Mouse (Mus musculus) R1 (cell line): ENCODE measurements around the gene Hoxb2.
A peak's percentile ranks its signal among the peaks of the same experiment; 100 is the strongest.

ENCODE experiments used
- DNase-seq: peaks from one replicate; pipeline ENCODE4 v3.0.0-alpha.2; 2018; ENCODE audit warnings: low read depth, low spot score

Hoxb2 gene

DNA sequence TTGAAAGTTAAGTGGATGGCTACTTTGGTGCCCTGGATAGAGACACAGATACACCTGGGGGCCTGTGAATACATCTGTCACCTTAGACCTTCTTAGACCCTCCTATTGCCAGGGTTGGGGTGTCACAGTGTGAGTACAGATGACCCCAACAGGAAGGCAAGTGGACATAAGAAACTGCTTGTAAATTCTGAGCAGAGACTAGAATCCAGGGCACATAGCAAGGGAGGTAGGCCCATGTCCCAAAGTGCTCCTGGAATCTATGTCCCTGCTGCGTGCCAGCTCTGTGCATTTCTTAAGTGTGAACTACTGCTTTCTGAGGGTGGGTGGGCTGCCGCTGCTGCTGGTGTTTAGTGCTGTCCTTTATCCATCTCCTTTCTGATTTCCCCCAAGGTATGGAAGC, 466 bp downstream of the Hoxb2 start:
- DNase-seq, result no peak

GRCm38 (mm10) chr11:96351312-96351711, 987 bp downstream of the Hoxb2 start:
- no peak for DNase-seq

- DNase-seq, result no peak
These were observed 1.5 kb downstream of the Hoxb2 start for GRCm38 (mm10) chr11:96351831-96352230.

- peak; percentile 63 for DNase-seq
These were observed 2.6 kb downstream of the Hoxb2 start for GRCm38 (mm10) chr11:96352691-96353521.

- DNase-seq, result no peak
These were observed 3.2 kb downstream of the Hoxb2 start for GRCm38 (mm10) chr11:96353522-96353841.

- no peak for DNase-seq
These were observed 3.6 kb downstream of the Hoxb2 start for GRCm38 (mm10) chr11:96353939-96354338.

GRCm38 (mm10) chr11:96354376-96354775, 4.1 kb downstream of the Hoxb2 start:
- peak; percentile 88 for DNase-seq

- no peak for DNase-seq
These were observed 4.5 kb downstream of the Hoxb2 start for GRCm38 (mm10) chr11:96354801-96355311.

DNA sequence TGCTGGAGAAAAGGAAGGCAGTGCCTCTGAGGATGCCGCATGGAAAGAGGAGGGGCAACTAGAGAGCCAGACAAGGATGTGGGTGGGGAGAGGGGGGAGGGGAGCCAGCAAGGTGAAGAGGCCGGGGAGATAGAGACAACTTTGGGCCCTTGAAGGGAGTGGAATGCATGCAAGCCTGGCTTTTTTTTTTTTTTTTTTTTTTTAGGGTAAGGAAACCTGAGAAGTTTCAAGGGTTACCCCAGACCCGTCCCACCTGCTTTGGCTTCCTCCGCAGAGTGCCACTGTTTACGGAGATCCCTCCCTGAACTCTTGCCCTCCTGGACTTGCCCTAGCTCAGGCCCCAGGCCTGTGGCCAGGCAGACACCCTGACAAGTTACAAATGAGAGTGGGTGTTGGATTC, 13.5 kb downstream of the Hoxb2 start:
- DNase-seq, result peak; percentile 67

DNA sequence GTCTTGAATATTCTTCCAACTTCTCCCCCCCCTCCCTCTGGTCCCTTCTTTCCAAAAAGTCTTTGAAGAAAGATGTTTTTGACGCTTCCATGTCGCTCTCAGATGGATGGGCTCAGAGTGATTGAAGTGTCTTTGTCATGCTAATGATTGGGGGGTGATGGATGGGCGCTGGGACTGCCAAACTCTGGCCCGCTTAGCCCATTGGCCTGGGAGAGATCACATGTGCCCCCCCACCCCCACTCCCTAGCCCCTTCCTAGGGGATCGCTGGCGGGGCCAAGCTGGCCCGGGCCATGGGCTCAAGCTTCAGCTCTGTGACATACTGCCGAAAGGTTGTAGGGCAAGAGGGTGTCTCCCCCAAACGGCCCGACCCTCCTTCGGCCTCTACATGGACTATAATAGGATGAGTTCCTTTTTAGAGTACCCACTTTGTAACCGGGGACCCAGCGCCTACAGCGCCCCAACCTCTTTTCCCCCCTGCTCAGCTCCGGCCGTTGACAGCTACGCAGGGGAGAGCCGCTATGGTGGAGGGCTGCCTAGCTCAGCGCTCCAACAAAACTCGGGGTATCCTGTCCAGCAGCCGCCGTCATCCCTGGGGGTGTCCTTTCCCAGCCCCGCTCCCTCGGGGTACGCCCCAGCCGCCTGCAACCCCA, 15.2 kb downstream of the Hoxb2 start, which contains the start of gene Hoxb1:
Gene Hoxb1, plus strand, starts transcription at position 312 of the 651 bp plus-strand sequence.
- DNase-seq, result peak; percentile 42

DNA sequence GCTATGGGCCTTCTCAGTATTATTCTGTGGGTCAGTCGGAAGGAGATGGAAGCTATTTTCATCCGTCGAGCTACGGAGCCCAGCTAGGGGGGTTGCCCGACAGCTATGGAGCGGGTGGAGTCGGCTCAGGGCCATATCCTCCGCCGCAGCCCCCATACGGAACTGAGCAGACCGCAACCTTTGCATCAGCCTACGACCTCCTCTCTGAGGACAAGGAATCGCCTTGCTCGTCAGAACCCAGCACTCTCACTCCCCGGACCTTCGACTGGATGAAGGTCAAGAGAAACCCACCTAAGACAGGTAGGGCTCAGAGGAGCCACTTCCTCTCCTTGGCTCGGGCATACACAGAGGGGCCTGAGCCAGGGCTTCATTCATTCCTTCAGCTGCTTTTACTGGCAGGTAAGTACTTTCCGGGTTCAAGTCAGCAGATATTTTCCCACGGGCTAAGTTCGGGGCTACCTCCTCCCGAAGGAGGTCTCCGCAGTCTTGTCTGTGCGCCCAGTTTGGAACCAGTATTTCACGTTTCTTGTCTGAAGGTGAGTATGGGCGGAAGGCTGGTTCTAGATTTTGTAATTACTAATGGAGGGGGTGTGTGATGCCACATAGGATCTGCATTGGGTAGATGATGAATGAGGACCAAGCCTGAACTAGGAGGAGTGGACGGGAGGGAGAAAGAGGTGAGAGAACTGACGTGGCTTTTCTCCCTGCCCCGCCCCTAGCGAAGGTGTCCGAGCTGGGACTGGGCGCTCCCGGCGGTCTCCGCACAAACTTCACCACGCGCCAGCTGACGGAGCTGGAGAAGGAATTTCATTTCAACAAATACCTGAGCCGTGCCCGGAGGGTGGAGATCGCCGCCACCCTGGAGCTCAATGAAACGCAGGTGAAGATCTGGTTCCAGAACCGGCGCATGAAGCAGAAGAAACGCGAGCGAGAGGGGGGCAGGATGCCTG, 16.0 kb downstream of the Hoxb2 start:
- DNase-seq, result peak; percentile 42

GRCm38 (mm10) chr11:96367141-96367540, 16.8 kb downstream of the Hoxb2 start:
- DNase-seq, result no peak

DNA sequence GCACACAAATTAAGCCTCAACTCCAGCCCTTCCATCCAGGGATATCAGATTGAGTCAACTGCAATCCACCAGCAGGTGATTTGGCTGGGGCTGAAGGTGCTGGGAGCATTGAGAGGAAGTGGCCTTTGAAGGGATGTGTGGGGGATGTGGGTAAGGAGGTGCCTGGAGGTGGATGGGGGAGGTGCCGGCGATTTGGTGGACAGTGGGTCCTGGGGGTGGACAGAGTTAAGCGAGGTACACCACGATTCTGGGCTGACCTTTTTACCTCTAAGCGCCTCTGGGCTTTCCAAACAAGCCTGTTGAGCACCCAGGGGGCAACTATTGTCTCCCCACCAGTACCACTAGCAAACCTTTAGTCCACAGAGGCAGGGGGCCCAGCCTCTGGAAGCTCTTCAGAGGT, 18.4 kb downstream of the Hoxb2 start:
- DNase-seq, result no peak

- DNase-seq, result no peak
These were observed 18.8 kb downstream of the Hoxb2 start for GRCm38 (mm10) chr11:96369140-96369539.

- no peak for DNase-seq
These were observed 21.4 kb downstream of the Hoxb2 start for GRCm38 (mm10) chr11:96371726-96372125.

- no peak for DNase-seq
These were observed 22.2 kb downstream of the Hoxb2 start for GRCm38 (mm10) chr11:96372519-96372918.

DNA sequence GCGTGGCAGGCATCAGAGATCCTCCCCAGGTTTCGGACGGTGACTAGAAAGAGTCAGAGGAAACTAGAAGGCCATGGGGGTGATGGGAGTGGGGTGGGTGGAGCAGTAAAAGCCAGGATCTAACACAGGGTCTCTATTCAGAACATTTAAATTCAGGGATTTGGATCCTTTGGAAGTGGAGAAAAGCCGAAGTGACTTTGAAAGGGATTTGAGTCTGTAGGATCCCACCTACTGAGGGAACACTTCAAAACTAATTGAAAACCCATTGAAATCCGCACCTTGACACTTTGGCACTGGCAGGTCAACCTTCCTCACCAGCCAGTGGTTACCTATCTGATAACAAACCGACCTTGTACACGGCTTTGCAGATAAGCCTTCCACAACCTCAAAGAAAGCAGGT, 24.5 kb downstream of the Hoxb2 start:
- peak; percentile 80 for DNase-seq

DNA sequence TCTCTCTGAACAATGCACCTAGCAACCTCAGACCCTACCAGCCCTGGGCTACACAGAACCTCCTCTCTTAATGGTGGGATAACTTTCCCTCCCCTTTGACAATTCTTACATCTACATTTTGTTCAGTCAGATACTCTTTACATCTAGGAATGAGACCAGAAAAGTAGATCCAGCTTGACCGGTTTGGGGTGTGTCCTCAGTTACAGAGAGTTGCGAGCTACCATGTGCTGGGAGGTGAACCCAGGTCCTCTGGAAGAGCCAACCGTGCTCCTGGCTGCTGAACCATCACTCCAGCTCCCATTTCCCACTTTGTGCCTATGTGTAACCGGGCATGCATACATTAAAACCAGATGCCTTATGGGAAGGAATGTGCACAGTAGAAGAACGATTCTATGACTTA, 33.1 kb downstream of the Hoxb2 start:
- no peak for DNase-seq

GRCm38 (mm10) chr11:96387635-96388034, 37.3 kb downstream of the Hoxb2 start:
- no peak for DNase-seq

GRCm38 (mm10) chr11:96396772-96397626, 46.7 kb downstream of the Hoxb2 start:
- peak; percentile 54 for DNase-seq

DNA sequence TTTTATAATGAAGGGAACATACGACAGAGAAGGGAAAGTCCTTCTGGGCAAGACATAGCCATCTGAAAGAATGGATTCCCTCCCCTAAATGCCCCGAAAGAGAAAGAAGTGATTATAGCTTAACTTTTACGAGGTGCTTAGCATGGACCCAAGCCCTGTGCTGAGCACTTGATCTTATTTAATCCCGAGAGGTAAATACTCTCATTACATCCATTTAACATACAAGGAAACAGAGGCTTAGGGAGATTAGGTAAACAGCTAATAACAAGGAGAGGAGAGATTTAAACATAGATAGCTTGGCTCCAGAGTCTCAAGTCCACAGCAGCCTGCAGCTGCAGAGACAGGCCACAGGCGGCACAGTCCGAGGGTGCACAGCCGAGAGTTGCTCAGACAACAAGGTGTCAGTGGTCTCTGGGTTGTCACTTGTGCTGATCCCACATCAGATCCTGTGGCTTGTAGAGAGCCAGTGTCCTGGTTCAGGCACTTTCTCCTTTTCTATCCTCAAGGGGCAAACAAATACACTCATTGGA, 47.5 kb downstream of the Hoxb2 start:
- no peak for DNase-seq
